Mouse (Mus musculus) heart, postnatal 4 days (tissue): Measurements from ENCODE around the gene Taar8c. TPM values are rescaled to one million over a fixed set of nuclear protein-coding genes. Genes with fewer than 3 reads are reported as not detected.

ENCODE experiments used
- DNase-seq: peaks from one replicate; pipeline ENCODE4 v3.0.0; 2021
- total RNA-seq, 2 experiments: library from RNA; stranded (reverse); gene quantifications; 2 replicates each; pipeline ENCODE4 v1.2.3; 2021

Gene Taar8c
- total RNA-seq, 2 experiments from 2014 or later: not detected

DNA sequence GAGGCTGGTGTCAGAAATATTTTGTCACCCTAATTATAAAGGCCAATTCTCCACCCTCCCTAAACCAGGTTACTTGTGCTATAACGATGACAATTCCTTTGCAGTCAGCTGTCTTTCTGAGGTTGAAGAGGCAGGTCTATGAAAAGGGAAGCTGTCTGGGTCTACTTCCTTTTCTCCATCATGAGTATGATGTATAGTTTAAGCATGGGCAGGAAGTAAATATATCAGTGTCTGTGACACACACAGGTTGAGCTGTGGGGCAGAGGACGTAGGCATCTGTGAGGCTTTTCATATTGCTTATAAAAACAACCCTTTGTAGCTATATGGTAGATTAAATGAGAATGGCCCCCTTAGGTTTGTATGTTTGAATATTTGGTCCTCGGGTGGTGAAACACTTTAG is 42.7 kb downstream of the Taar8c start:
- no peak for DNase-seq

DNA sequence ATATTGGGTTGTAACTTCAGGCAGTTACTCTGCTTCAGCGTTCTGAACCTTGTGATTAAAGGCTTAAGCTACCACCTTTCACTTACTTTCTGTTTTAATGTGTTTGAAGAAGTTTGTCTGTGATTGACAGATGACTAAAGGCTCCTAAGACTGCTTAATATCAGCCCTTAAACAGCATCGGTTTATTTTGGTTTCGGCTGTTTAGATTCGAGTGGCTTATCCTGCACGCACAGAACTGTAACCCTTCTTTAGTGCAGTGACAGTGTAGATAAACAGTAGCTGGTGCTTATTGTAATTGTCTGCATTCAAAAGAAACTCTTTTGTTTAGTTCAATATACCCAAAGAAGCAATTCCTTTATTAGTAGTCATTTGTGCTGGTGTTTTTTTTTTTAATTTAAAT is 49.7 kb downstream of the Taar8c start:
- DNase-seq: no peak

Other genes starting within 250 kb of the Taar8c start
- 1 to 10 TPM; 3.0 to 3.8 TPM for gene Vnn1, start 207.2 kb downstream of the Taar8c start, total RNA-seq
- not detected for gene Taar1, start 181.6 kb downstream of the Taar8c start, total RNA-seq
- not detected for gene Taar2, start 163.3 kb downstream of the Taar8c start, total RNA-seq
- gene Taar3, start 152.4 kb downstream of the Taar8c start, total RNA-seq: not detected
- gene Taar4, start 141.4 kb downstream of the Taar8c start, total RNA-seq: not detected
- not detected for gene Taar5, start 131.2 kb downstream of the Taar8c start, total RNA-seq
- not detected for gene Taar6, start 116.3 kb downstream of the Taar8c start, total RNA-seq
- gene Taar7a, start 108.4 kb downstream of the Taar8c start, total RNA-seq: not detected
- not detected for gene Taar7b, start 102.0 kb downstream of the Taar8c start, total RNA-seq
- not detected for gene Taar7d, start 74.7 kb downstream of the Taar8c start, total RNA-seq
- not detected for gene Taar7e, start 64.3 kb downstream of the Taar8c start, total RNA-seq
- gene Taar7f, start 52.4 kb downstream of the Taar8c start, total RNA-seq: not detected
- not detected for gene Taar8a, start 25.4 kb downstream of the Taar8c start, total RNA-seq
- gene Taar8b, start 9.6 kb downstream of the Taar8c start, total RNA-seq: not detected
- not detected for gene Taar9, start 7.6 kb upstream of the Taar8c start, total RNA-seq
- 10 to 100 TPM; 46.1 to 54.3 TPM for gene Stx7, start 47.4 kb upstream of the Taar8c start, total RNA-seq
- gene Moxd1, start 121.6 kb upstream of the Taar8c start, total RNA-seq: 1 to 10 TPM in 1 of 2 experiments, under 1 TPM in 1; 0.83 to 1.1 TPM